Mouse (Mus musculus): ENCODE results near the gene Bbs9. TPM values are rescaled to one million over a fixed set of nuclear protein-coding genes. Genes with fewer than 3 reads are reported as not detected.

Gene Bbs9
- 3.3 TPM for polyA plus RNA-seq (2012; fragmentation: generic; extraction: Trizol)
- long read RNA-seq, experiment 1, partial matches to known transcripts, result 1 of 5 reads
- long read RNA-seq, experiment 1, other reads (novel, unspliced or antisense), result 1 of 5 reads
- long read RNA-seq, experiment 2, transcript Bbs9-210 (22 exons, 3,495 nt), result minor isoform, 12 of 76 reads
- long read RNA-seq, experiment 2, transcript Bbs9-211 (23 exons, 3,425 nt), result minor isoform, 12 of 76 reads
- long read RNA-seq, experiment 2, transcript Bbs9-201 (22 exons, 3,382 nt), result major isoform, 29 of 76 reads
- long read RNA-seq, experiment 2, partial matches to known transcripts, result 10 of 76 reads
- long read RNA-seq, experiment 2, other reads (novel, unspliced or antisense), result 13 of 76 reads

DNA sequence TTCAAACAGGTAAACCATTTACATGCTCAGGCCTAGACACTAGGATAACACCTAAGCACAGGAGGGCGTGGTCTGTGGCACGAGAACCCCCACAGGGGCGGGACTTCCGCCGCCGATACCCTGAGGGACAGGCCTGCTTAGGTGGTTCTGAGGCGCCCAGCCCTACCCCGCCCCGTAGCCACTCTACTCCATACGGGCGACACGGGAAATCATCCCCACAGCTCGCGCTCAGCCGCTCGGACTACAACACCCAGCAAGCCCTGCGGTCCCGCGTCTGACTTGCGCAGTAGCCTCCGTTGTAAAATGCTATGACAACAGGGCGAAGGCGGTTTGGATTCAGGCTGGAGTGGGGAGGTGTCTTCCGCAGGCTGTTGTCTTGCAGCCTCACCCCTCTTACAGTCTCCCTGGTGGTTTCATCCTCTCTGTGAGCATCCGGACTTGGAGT, at the start of gene Bbs9:
Gene Bbs9 (plus strand): TSS at position 292 of the 445 bp plus-strand sequence.
- TF ChIP-seq USF1 (IDR thresholded peaks at IDR 0.05; ENCODE audit: low read depth) (no peak), FOSL1 (IDR thresholded peaks at IDR 0.05; ENCODE audit: insufficient read depth, low read length, poor library complexity, severe bottlenecking) (no peak), MAX (IDR thresholded peaks at IDR 0.05) (no peak), CEBPB (IDR thresholded peaks at IDR 0.05; ENCODE audit: low read depth) (no peak), CTCF (IDR thresholded peaks at IDR 0.05; ENCODE audit: control insufficient read depth, insufficient read depth, insufficient read length) (no peak), MYOD1 (IDR thresholded peaks at IDR 0.05; ENCODE audit: control insufficient read depth, insufficient read length, low read depth) (no peak), MYOG (IDR thresholded peaks at IDR 0.05; ENCODE audit: control insufficient read depth, extremely low read depth, insufficient read length) (no peak)
- no peaks in the 10 kb centered on the region for H3K36me3 ChIP-seq (ENCODE audit: control insufficient read depth, insufficient read depth)
- H3K79me3 ChIP-seq (ENCODE audit: low read depth), result no peaks in the 10 kb centered on the region
- H3K27me3 ChIP-seq (ENCODE audit: control insufficient read depth, insufficient read depth, insufficient read length), result no peaks in the 10 kb centered on the region
- H3K4me3 ChIP-seq (ENCODE audit: insufficient read depth, poor library complexity, severe bottlenecking), result peak within 1 kb of the TSS; percentile 44
- no peaks in the 10 kb centered on the region for H3K79me2 ChIP-seq (ENCODE audit: control insufficient read depth, insufficient read depth)
- peak within 1 kb of the TSS; percentile 69 for H3ac ChIP-seq (ENCODE audit: control insufficient read depth, insufficient read length, low read depth)

DNA sequence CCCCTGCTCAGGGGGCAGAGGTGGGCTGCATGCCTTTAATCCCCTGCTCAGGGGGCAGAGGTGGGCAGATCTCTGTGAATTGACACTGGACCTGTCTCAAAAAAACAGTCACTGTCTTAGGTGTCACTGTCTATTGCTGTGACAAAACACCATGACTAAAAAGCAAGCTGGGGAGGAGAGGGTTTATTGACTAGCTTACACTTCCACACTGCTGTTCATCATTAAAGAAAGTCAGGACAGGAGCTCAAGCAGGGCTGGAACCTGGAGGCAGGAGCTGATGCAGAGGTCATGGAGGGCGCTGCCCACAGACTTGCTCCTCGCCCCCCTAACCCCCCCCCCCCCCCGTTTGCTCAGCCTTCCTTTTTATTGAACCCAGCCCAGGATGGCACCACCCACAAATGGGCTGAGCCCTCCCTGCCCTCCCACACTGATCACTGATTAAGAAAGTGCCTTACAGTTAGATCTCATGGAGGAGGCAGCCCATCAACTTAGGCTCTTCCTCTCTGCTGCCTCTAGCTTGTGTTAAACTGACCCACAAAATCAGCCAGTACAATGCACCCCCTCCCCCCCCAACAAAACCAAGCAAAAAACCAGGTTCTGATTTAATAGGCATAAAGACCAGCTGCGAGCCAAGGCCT, 47.4 kb upstream of the Bbs9 start:
- Histone ChIP-seq H3K4me3 (ENCODE audit: insufficient read depth, poor library complexity, severe bottlenecking) (no peak overlapping the region), H3ac (ENCODE audit: control insufficient read depth, insufficient read length, low read depth) (no peak overlapping the region), H3K27me3 (ENCODE audit: control insufficient read depth, insufficient read depth, insufficient read length) (no peaks in the 10 kb centered on the region), H3K79me2 (ENCODE audit: control insufficient read depth, insufficient read depth) (no peaks in the 10 kb centered on the region), H3K79me3 (ENCODE audit: low read depth) (no peaks in the 10 kb centered on the region), H3K36me3 (ENCODE audit: control insufficient read depth, insufficient read depth) (no peaks in the 10 kb centered on the region)
- TF ChIP-seq CTCF (IDR thresholded peaks at IDR 0.05; ENCODE audit: control insufficient read depth, insufficient read depth, insufficient read length) (no peak), MAX (IDR thresholded peaks at IDR 0.05) (no peak), MYOG (IDR thresholded peaks at IDR 0.05; ENCODE audit: control insufficient read depth, extremely low read depth, insufficient read length) (no peak), FOSL1 (IDR thresholded peaks at IDR 0.05; ENCODE audit: insufficient read depth, low read length, poor library complexity, severe bottlenecking) (no peak), USF1 (IDR thresholded peaks at IDR 0.05; ENCODE audit: low read depth) (no peak), CEBPB (IDR thresholded peaks at IDR 0.05; ENCODE audit: low read depth) (no peak)

DNA sequence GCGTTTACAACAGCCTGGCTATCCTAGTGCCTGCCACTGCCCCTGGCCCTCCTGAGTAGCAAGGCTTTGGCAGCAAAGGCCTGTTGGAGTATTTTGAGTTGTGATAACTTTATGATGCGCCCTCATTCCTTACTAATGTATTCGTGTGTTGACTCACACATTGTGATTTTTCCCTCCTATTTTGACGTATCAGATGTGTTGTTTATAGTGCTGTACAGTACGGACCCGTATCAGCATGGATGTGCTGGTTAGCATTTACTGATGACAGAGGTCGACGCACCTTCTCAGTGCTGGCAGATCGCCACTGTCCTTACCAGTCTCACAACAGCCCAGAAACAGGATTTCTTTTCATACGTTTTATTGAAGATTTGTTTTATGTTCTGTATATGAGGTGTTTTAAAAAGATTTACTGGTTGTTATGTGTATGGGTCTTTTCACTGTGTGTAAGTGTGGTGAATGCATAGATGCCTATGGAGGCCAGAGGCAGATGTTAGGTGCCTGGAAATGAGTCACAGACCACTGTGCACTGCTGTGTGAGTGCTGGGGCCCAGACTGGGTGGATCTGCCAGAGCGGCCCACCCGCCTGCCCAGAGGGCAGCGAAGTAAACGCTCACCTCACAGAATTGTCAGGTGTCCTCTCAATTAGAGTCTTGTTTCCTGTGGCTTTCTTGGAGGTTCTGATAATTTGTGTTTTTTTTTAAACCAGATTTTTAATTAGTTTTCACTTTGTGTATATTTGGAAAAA, 46.7 kb upstream of the Bbs9 start:
- Histone ChIP-seq H3K79me3 (ENCODE audit: low read depth) (no peaks in the 10 kb centered on the region), H3K36me3 (ENCODE audit: control insufficient read depth, insufficient read depth) (no peaks in the 10 kb centered on the region), H3ac (ENCODE audit: control insufficient read depth, insufficient read length, low read depth) (no peak overlapping the region), H3K4me3 (ENCODE audit: insufficient read depth, poor library complexity, severe bottlenecking) (no peak overlapping the region), H3K27me3 (ENCODE audit: control insufficient read depth, insufficient read depth, insufficient read length) (no peaks in the 10 kb centered on the region), H3K79me2 (ENCODE audit: control insufficient read depth, insufficient read depth) (no peaks in the 10 kb centered on the region)
- TF ChIP-seq MYOG (IDR thresholded peaks at IDR 0.05; ENCODE audit: control insufficient read depth, extremely low read depth, insufficient read length) (no peak), USF1 (IDR thresholded peaks at IDR 0.05; ENCODE audit: low read depth) (no peak), FOSL1 (IDR thresholded peaks at IDR 0.05; ENCODE audit: insufficient read depth, low read length, poor library complexity, severe bottlenecking) (no peak)

DNA sequence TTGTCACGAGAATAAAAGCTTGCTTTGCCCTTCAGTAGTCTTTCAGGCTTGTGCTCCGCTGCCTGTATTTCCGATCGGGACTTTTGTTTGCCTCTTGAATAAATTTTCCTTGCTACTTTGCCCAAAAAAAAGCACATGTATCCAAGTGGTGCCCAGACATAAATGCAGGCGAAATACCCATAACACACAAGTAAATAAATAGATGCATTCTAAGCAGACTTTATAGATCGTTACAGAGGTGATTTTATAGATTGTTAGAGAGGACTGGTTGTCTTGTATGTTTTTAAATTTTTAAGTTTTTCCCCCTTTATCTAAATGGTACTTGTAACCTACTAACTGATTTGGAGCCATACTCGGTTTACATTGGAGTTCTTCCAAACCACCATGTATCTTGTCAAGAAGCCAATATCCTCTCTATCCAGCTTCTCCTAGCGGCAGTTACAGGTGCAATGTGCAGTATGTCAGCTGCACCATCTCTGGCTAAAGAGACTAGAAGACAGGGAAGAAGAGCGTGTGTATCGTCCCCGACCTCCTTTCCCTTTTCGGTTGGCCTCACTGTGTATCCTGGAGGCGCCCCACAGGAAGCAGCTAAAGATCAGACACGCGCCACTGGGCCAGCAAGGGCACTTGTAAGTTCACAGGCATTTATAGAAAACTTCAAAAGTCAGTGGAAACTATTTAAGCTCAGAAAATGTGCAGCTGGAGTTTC, 45.8 kb upstream of the Bbs9 start:
- Histone ChIP-seq H3K4me3 (ENCODE audit: insufficient read depth, poor library complexity, severe bottlenecking) (no peak overlapping the region), H3ac (ENCODE audit: control insufficient read depth, insufficient read length, low read depth) (no peak overlapping the region), H3K36me3 (ENCODE audit: control insufficient read depth, insufficient read depth) (no peaks in the 10 kb centered on the region), H3K79me2 (ENCODE audit: control insufficient read depth, insufficient read depth) (no peaks in the 10 kb centered on the region), H3K79me3 (ENCODE audit: low read depth) (no peaks in the 10 kb centered on the region), H3K27me3 (ENCODE audit: control insufficient read depth, insufficient read depth, insufficient read length) (no peaks in the 10 kb centered on the region)
- no peak for TF ChIP-seq MYOG (IDR thresholded peaks at IDR 0.05; ENCODE audit: control insufficient read depth, extremely low read depth, insufficient read length)
- no peak for TF ChIP-seq USF1 (IDR thresholded peaks at IDR 0.05; ENCODE audit: low read depth)
- TF ChIP-seq MAX (IDR thresholded peaks at IDR 0.05), result no peak
- TF ChIP-seq FOSL1 (IDR thresholded peaks at IDR 0.05; ENCODE audit: insufficient read depth, low read length, poor library complexity, severe bottlenecking), result no peak
- no peak for TF ChIP-seq CEBPB (IDR thresholded peaks at IDR 0.05; ENCODE audit: low read depth)
- no peak for TF ChIP-seq CTCF (IDR thresholded peaks at IDR 0.05; ENCODE audit: control insufficient read depth, insufficient read depth, insufficient read length)

DNA sequence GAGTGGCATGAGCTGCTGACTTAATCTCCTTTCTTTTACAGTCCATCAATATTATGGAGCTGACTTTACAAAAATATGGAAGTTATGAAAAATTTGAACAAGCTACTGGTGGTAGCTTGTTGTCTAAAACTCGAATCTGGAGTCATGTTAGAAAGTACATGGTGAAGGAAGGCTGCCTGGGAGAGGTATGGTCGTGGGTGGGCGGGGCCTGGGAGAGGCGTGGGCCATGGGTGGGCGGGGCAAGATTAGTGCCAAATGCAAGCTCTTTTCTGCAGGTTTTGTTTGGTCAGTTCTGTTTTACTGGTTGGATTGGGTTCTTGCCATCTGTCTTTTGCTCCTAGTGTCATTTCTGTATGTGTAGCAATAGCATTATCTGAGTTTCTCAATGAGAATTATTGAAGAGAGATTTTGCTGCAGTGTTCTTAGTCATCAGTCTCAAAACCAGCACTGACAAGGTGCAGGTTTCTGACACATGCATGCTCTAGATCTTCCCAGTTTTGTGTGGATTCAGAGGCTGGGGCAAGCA, 45.1 kb upstream of the Bbs9 start:
- H3K79me2 ChIP-seq (ENCODE audit: control insufficient read depth, insufficient read depth), result no peaks in the 10 kb centered on the region
- no peaks in the 10 kb centered on the region for H3K36me3 ChIP-seq (ENCODE audit: control insufficient read depth, insufficient read depth)
- H3ac ChIP-seq (ENCODE audit: control insufficient read depth, insufficient read length, low read depth), result no peak overlapping the region
- no peak overlapping the region for H3K4me3 ChIP-seq (ENCODE audit: insufficient read depth, poor library complexity, severe bottlenecking)
- H3K27me3 ChIP-seq (ENCODE audit: control insufficient read depth, insufficient read depth, insufficient read length), result no peaks in the 10 kb centered on the region
- no peaks in the 10 kb centered on the region for H3K79me3 ChIP-seq (ENCODE audit: low read depth)
- TF ChIP-seq MAX (IDR thresholded peaks at IDR 0.05) (no peak), CTCF (IDR thresholded peaks at IDR 0.05; ENCODE audit: control insufficient read depth, insufficient read depth, insufficient read length) (no peak), MYOD1 (IDR thresholded peaks at IDR 0.05; ENCODE audit: control insufficient read depth, insufficient read length, low read depth) (no peak), MYOG (IDR thresholded peaks at IDR 0.05; ENCODE audit: control insufficient read depth, extremely low read depth, insufficient read length) (no peak), USF1 (IDR thresholded peaks at IDR 0.05; ENCODE audit: low read depth) (no peak), FOSL1 (IDR thresholded peaks at IDR 0.05; ENCODE audit: insufficient read depth, low read length, poor library complexity, severe bottlenecking) (no peak), CEBPB (IDR thresholded peaks at IDR 0.05; ENCODE audit: low read depth) (no peak)
